27 mouse cellular contexts compared by ENCODE assay signal in genomic region chr19:45785470-45785869, GRCm38 (mm10). TPM values are rescaled to one million over a fixed set of nuclear protein-coding genes. Genes with fewer than 3 reads are reported as not detected.
"Had no signal": no experiment of that assay in that cellular context is flagged by ENCODE, and none has a peak within 500 bp of the region (broad histone marks: within the 10 kb centered on the region; RNA-seq: fewer than 3 reads in every experiment).

No protein-coding gene starts in this region.

- H3K4me2 ChIP-seq: limb, embryonic 13.5 days; liver, embryonic 15.5 days; midbrain, embryonic 11.5 days had no signal

- H3K4me3 ChIP-seq: layer of hippocampus, adult 2 months; limb, embryonic 10.5 days; limb, embryonic 13.5 days; liver, embryonic 15.5 days had no signal

- DNase-seq: kidney, adult 2 months; kidney, postnatal 14 days; layer of hippocampus, adult 9-11 months; lung, adult 2 months; lung, postnatal 14 days; lung, postnatal 4 days; midbrain, embryonic 14.5 days; right cerebral cortex, adult 18-20 months; right cerebral cortex, postnatal 14 days; right cerebral cortex, postnatal 4 days; thymus, postnatal 25 days had no signal

- H3K9ac ChIP-seq: limb, embryonic 13.5 days; liver, embryonic 15.5 days had no signal

- H3K27me3 ChIP-seq: limb, embryonic 13.5 days; liver, embryonic 15.5 days had no signal

- H3K27ac ChIP-seq: layer of hippocampus, adult 2 months; limb, embryonic 10.5 days; limb, embryonic 13.5 days; liver, embryonic 15.5 days had no signal

- ATAC-seq: intestine, embryonic 16.5 days had no signal

- H3K9me3 ChIP-seq: limb, embryonic 10.5 days; limb, embryonic 13.5 days; liver, embryonic 15.5 days had no signal

RNA-seq across cellular contexts. Expression of gene Kcnip2, which starts 30.4 kb away (rescaled TPM):
- total RNA-seq: liver, adult 2 months had no signal

RNA-seq across cellular contexts. Expression of gene Fgf8, which starts 42.8 kb away (rescaled TPM):
- total RNA-seq: layer of hippocampus, adult 2 months; layer of hippocampus, postnatal 25 days; left cerebral cortex, adult 18-20 months; left cerebral cortex, postnatal 25 days; liver, adult 2 months; megakaryocyte progenitor cell, adult 5-6 weeks; megakaryocyte-erythroid progenitor cell, adult 5-6 weeks had no signal
- polyA plus RNA-seq: kidney, adult 2 months; large intestine, adult 2 months; liver, adult 2 months; liver, embryonic 15.5 days; lung, adult 2 months; lung, embryonic 16.5 days; midbrain, postnatal 0 days; stomach, embryonic 14.5 days had no signal
